Comparison of ENCODE assay signal across 32 mouse cellular contexts in genomic region chr10:112080044-112080443, GRCm38 (mm10). TPM values are rescaled to one million over a fixed set of nuclear protein-coding genes. Genes with fewer than 3 reads are reported as not detected.
A peak's percentile ranks its signal among the peaks of the same experiment; 100 is the strongest.
DNase-seq lines count a peak whose midpoint lies in the region; ATAC-seq and TF ChIP-seq lines count a peak whose summit lies in the region.
"Had no signal": no experiment of that assay in that cellular context is flagged by ENCODE, and none has a peak within 500 bp of the region (broad histone marks: within the 10 kb centered on the region; RNA-seq: fewer than 3 reads in every experiment).

No protein-coding gene starts in this region.

- DNase-seq in MEL (ENCODE audit: low read depth, low spot score) = peak; percentile 32
- no peak for DNase-seq in hindbrain, postnatal 0 days (ENCODE audit: low spot score)
- DNase-seq in stomach, postnatal 0 days (ENCODE audit: low spot score) = no peak
- DNase-seq: adrenal gland, adult 2 months; adrenal gland, postnatal 10 days; adrenal gland, postnatal 25 days; B cell, adult 2 months; cerebellum, adult 11 months; cerebellum, adult 18-20 months; cerebellum, adult 8-10 months; cerebellum, adult 9-11 months; cerebellum, postnatal 14 days; cerebellum, postnatal 36 days; embryo, embryonic 11 days had no signal

- H3K27me3 ChIP-seq in MEL (ENCODE audit: control insufficient read depth in 1 of 2, insufficient read depth in 2 of 2, low read length in 2 of 2) = peaks cover 0 to 3% of the 10 kb centered on the region in 2 experiments; a peak in 3 of 4 replicates
- H3K27me3 ChIP-seq in hindbrain, postnatal 0 days (ENCODE audit: insufficient read depth, low read length) = no peaks in the 10 kb centered on the region
- H3K27me3 ChIP-seq in neural tube, embryonic 15.5 days (replicated peaks) = no peaks in the 10 kb centered on the region
- no peaks in the 10 kb centered on the region for H3K27me3 ChIP-seq in stomach, postnatal 0 days (ENCODE audit: control insufficient read depth, insufficient read depth, low read length)
- H3K27me3 ChIP-seq: CH12.LX; embryonic facial prominence, embryonic 13.5 days; embryonic facial prominence, embryonic 15.5 days; forebrain, embryonic 12.5 days had no signal

- no peak for TF ChIP-seq CTCF in MEL (IDR thresholded peaks at IDR 0.05 in 2 of 3, conservative IDR thresholded peaks at IDR 0.05 in 1 of 3; ENCODE audit: control insufficient read depth in 1 of 3, insufficient read depth in 1 of 3, low read depth in 2 of 3, low read length in 3 of 3, poor library complexity in 1 of 3, severe bottlenecking in 1 of 3)
- no peak for TF ChIP-seq CTCF in hindbrain, postnatal 0 days (IDR thresholded peaks at IDR 0.05; ENCODE audit: low read depth)
- no peak for TF ChIP-seq CTCF in stomach, postnatal 0 days (IDR thresholded peaks at IDR 0.05; ENCODE audit: low read depth)

- no peak for TF ChIP-seq EP300 in MEL (IDR thresholded peaks at IDR 0.05; ENCODE audit: low read depth in 1 of 2, low read length in 2 of 2)
- TF ChIP-seq EP300 in stomach, postnatal 0 days (optimal IDR thresholded peaks at IDR 0.05) = no peak

- no peak for TF ChIP-seq RAD21 in MEL (IDR thresholded peaks at IDR 0.05; ENCODE audit: low read depth, low read length)

- H3K79me2 ChIP-seq in MEL (ENCODE audit: control insufficient read depth, insufficient read depth, low read length, poor library complexity) = no peaks in the 10 kb centered on the region

- no peak for TF ChIP-seq POLR2A in MEL (IDR thresholded peaks at IDR 0.05; ENCODE audit: control insufficient read depth in 1 of 2, insufficient read depth in 1 of 2, low read depth in 1 of 2, low read length in 2 of 2, poor library complexity in 1 of 2)

- H3K4me2 ChIP-seq in hindbrain, postnatal 0 days (ENCODE audit: low read depth, low read length) = no peak overlapping the region
- H3K4me2 ChIP-seq in neural tube, embryonic 15.5 days = no peak overlapping the region
- no peak overlapping the region for H3K4me2 ChIP-seq in stomach, postnatal 0 days (replicated peaks; ENCODE audit: low read depth)
- H3K4me2 ChIP-seq: embryonic facial prominence, embryonic 13.5 days; embryonic facial prominence, embryonic 15.5 days; forebrain, embryonic 12.5 days had no signal

- no peak overlapping the region for H3K27ac ChIP-seq in MEL (ENCODE audit: control insufficient read depth, low read depth, low read length)
- H3K27ac ChIP-seq in hindbrain, postnatal 0 days = no peak overlapping the region
- H3K27ac ChIP-seq in neural tube, embryonic 15.5 days (replicated peaks) = no peak overlapping the region
- H3K27ac ChIP-seq in stomach, postnatal 0 days (replicated peaks) = no peak overlapping the region
- H3K27ac ChIP-seq: embryonic facial prominence, embryonic 13.5 days; embryonic facial prominence, embryonic 15.5 days; forebrain, embryonic 10.5 days; forebrain, embryonic 12.5 days had no signal

- peak; percentile 80 for ATAC-seq in granulocyte monocyte progenitor cell, adult 5-6 weeks (replicated peaks; ENCODE audit: poor library complexity, severe bottlenecking)
- ATAC-seq in megakaryocyte progenitor cell, adult 5-6 weeks (replicated peaks; ENCODE audit: poor library complexity) = peak; percentile 69
- no peak for ATAC-seq in hindbrain, postnatal 0 days
- no peak for ATAC-seq in neural tube, embryonic 15.5 days (ENCODE audit: low FRiP score)
- ATAC-seq in stomach, postnatal 0 days (ENCODE audit: low FRiP score, low TSS enrichment) = no peak
- ATAC-seq: CD4-positive, CD25-positive, alpha-beta regulatory T cell, adult 4 months; forebrain, embryonic 14.5 days; forebrain, embryonic 16.5 days; Patski had no signal

- no peak overlapping the region for H3K4me3 ChIP-seq in MEL (ENCODE audit: control insufficient read depth in 1 of 2, insufficient read depth in 1 of 2, low read depth in 2 of 2, low read length in 2 of 2)
- no peak overlapping the region for H3K4me3 ChIP-seq in hindbrain, postnatal 0 days (ENCODE audit: low read length)
- no peak overlapping the region for H3K4me3 ChIP-seq in neural tube, embryonic 15.5 days (replicated peaks)
- no peak overlapping the region for H3K4me3 ChIP-seq in stomach, postnatal 0 days (ENCODE audit: low read depth, low read length)
- H3K4me3 ChIP-seq: embryonic facial prominence, embryonic 13.5 days; embryonic facial prominence, embryonic 15.5 days; erythroblast, embryonic 14.5 days; forebrain, embryonic 10.5 days; forebrain, embryonic 12.5 days had no signal

- WGBS in hindbrain, postnatal 0 days = 54% methylated on average over 2 of the region's 2 CpGs
- 73% methylated on average over 2 of the region's 2 CpGs for WGBS in neural tube, embryonic 15.5 days
- 31% methylated on average over 2 of the region's 2 CpGs for WGBS in stomach, postnatal 0 days

- no peak overlapping the region for H3K9ac ChIP-seq in MEL (ENCODE audit: control insufficient read depth, low read depth, low read length, poor library complexity, severe bottlenecking)
- H3K9ac ChIP-seq in hindbrain, postnatal 0 days (replicated peaks; ENCODE audit: low read length) = no peak overlapping the region
- H3K9ac ChIP-seq in neural tube, embryonic 15.5 days (replicated peaks) = no peak overlapping the region
- H3K9ac ChIP-seq in stomach, postnatal 0 days (ENCODE audit: low read length) = no peak overlapping the region
- H3K9ac ChIP-seq: embryonic facial prominence, embryonic 13.5 days; embryonic facial prominence, embryonic 15.5 days; forebrain, embryonic 12.5 days had no signal

- no peaks in the 10 kb centered on the region for H3K36me3 ChIP-seq in MEL (ENCODE audit: control insufficient read depth in 1 of 2, insufficient read depth in 2 of 2, low read length in 2 of 2)
- H3K36me3 ChIP-seq in hindbrain, postnatal 0 days (ENCODE audit: insufficient read depth, low read length) = no peaks in the 10 kb centered on the region
- no peaks in the 10 kb centered on the region for H3K36me3 ChIP-seq in neural tube, embryonic 15.5 days
- no peaks in the 10 kb centered on the region for H3K36me3 ChIP-seq in stomach, postnatal 0 days (ENCODE audit: control insufficient read depth, insufficient read depth, low read length)
- H3K36me3 ChIP-seq: embryonic facial prominence, embryonic 13.5 days; embryonic facial prominence, embryonic 15.5 days; forebrain, embryonic 10.5 days; forebrain, embryonic 12.5 days; G1E had no signal

- H3K4me1 ChIP-seq in MEL (ENCODE audit: control insufficient read depth in 1 of 2, insufficient read depth in 2 of 2, low read length in 2 of 2) = no peaks in the 10 kb centered on the region
- no peaks in the 10 kb centered on the region for H3K4me1 ChIP-seq in hindbrain, postnatal 0 days (ENCODE audit: insufficient read depth, low read length)
- H3K4me1 ChIP-seq in neural tube, embryonic 15.5 days = no peaks in the 10 kb centered on the region
- H3K4me1 ChIP-seq in stomach, postnatal 0 days (replicated peaks; ENCODE audit: control insufficient read depth, insufficient read depth) = no peaks in the 10 kb centered on the region
- H3K4me1 ChIP-seq: embryonic facial prominence, embryonic 13.5 days; embryonic facial prominence, embryonic 15.5 days; forebrain, embryonic 10.5 days; forebrain, embryonic 12.5 days had no signal

- no peaks in the 10 kb centered on the region for H3K9me3 ChIP-seq in MEL (replicated peaks; ENCODE audit: insufficient read depth, low read length)
- no peaks in the 10 kb centered on the region for H3K9me3 ChIP-seq in hindbrain, postnatal 0 days (ENCODE audit: low read length)
- no peaks in the 10 kb centered on the region for H3K9me3 ChIP-seq in neural tube, embryonic 15.5 days (replicated peaks)
- no peaks in the 10 kb centered on the region for H3K9me3 ChIP-seq in stomach, postnatal 0 days (ENCODE audit: control insufficient read depth, low read length)
- H3K9me3 ChIP-seq: embryonic facial prominence, embryonic 13.5 days; embryonic facial prominence, embryonic 15.5 days; forebrain, embryonic 10.5 days; forebrain, embryonic 12.5 days; G1E had no signal

TF ChIP-seq in MEL, 35 proteins besides CTCF, POLR2A, EP300 and RAD21 (continues in another document):
- TF ChIP-seq USF1 (IDR thresholded peaks at IDR 0.05; ENCODE audit: low read depth, low read length) = no peak
- TF ChIP-seq POLR2AphosphoS2 (IDR thresholded peaks at IDR 0.05; ENCODE audit: low read length) = no peak
- TF ChIP-seq RCOR1 (IDR thresholded peaks at IDR 0.05; ENCODE audit: low read depth, low read length) = no peak
- no peak for TF ChIP-seq ZKSCAN1 (IDR thresholded peaks at IDR 0.05; ENCODE audit: low read depth, low read length)
- no peak for TF ChIP-seq USF2 (IDR thresholded peaks at IDR 0.05; ENCODE audit: borderline replicate concordance in 1 of 2, insufficient read depth in 1 of 2, low read depth in 1 of 2, low read length in 2 of 2)
- TF ChIP-seq HCFC1 (IDR thresholded peaks at IDR 0.05; ENCODE audit: low read depth, low read length) = no peak
- TF ChIP-seq CHD2 (IDR thresholded peaks at IDR 0.05; ENCODE audit: low read length) = no peak
- TF ChIP-seq MXI1 (IDR thresholded peaks at IDR 0.05; ENCODE audit: low read depth, low read length) = no peak

RNA-seq across cellular contexts. Expression of gene Glipr1l2, which starts 3.1 kb away (rescaled TPM):
- not detected in 2 replicates for total RNA-seq in MEL (2012; rRNA removed)
- not detected for polyA plus RNA-seq in MEL (2012; ENCODE audit: insufficient read depth in 1 of 2, insufficient read length in 2 of 2, low read depth in 1 of 2, low replicate concordance in 2 of 2, missing spikeins in 1 of 2)
- not detected in 2 replicates for total RNA-seq in granulocyte monocyte progenitor cell, adult 5-6 weeks (2014; fragmentation: Nextera tagmentation)
- not detected in 2 replicates for total RNA-seq in granulocyte monocyte progenitor cell, adult 5-6 weeks (2017)
- total RNA-seq in megakaryocyte progenitor cell, adult 5-6 weeks (2015) = not detected in 2 replicates
- total RNA-seq in megakaryocyte progenitor cell, adult 5-6 weeks (2017) = not detected in 2 replicates
- not detected in 2 replicates for total RNA-seq in hindbrain, postnatal 0 days (2014; rRNA removed)
- not detected in 2 replicates for polyA plus RNA-seq in hindbrain, postnatal 0 days (2015; fragmentation: Nextera tagmentation; extraction: Ambion mirVana)
- polyA plus RNA-seq in neural tube, embryonic 15.5 days (2015; fragmentation: Nextera tagmentation; extraction: Ambion mirVana) = not detected in 2 replicates
- 0.06 TPM in 1 of 2 replicates, not detected in the other for polyA plus RNA-seq in stomach, postnatal 0 days (2015; fragmentation: Nextera tagmentation; extraction: Ambion mirVana)
- total RNA-seq: adrenal gland, adult 2 months; adrenal gland, postnatal 10 days; adrenal gland, postnatal 25 days; adrenal gland, postnatal 4 days; CH12.LX; common myeloid progenitor, adult 5-6 weeks had no signal
- polyA plus RNA-seq: adrenal gland, adult 2 months; brain, embryonic 14.5 days; embryonic facial prominence, embryonic 11.5 days; embryonic facial prominence, embryonic 13.5 days; embryonic facial prominence, embryonic 15.5 days; erythroblast, embryonic 14.5 days; forebrain, embryonic 10.5 days; forebrain, embryonic 12.5 days; forebrain, embryonic 14.5 days; forebrain, embryonic 16.5 days; G1E; Patski had no signal

RNA-seq across cellular contexts. Expression of gene Glipr1l1, which starts 20.1 kb away (rescaled TPM):
- total RNA-seq in MEL (2012; rRNA removed) = not detected in 2 replicates
- not detected for polyA plus RNA-seq in MEL (2012; ENCODE audit: insufficient read depth in 1 of 2, insufficient read length in 2 of 2, low read depth in 1 of 2, low replicate concordance in 2 of 2, missing spikeins in 1 of 2)
- total RNA-seq in granulocyte monocyte progenitor cell, adult 5-6 weeks (2014; fragmentation: Nextera tagmentation) = not detected in 2 replicates
- total RNA-seq in granulocyte monocyte progenitor cell, adult 5-6 weeks (2017) = not detected in 2 replicates
- not detected in 2 replicates for total RNA-seq in megakaryocyte progenitor cell, adult 5-6 weeks (2015)
- total RNA-seq in megakaryocyte progenitor cell, adult 5-6 weeks (2017) = not detected in 2 replicates
- not detected in 2 replicates for total RNA-seq in hindbrain, postnatal 0 days (2014; rRNA removed)
- not detected in 2 replicates for polyA plus RNA-seq in hindbrain, postnatal 0 days (2015; fragmentation: Nextera tagmentation; extraction: Ambion mirVana)
- polyA plus RNA-seq in neural tube, embryonic 15.5 days (2015; fragmentation: Nextera tagmentation; extraction: Ambion mirVana) = not detected in 2 replicates
- not detected in 2 replicates for polyA plus RNA-seq in stomach, postnatal 0 days (2015; fragmentation: Nextera tagmentation; extraction: Ambion mirVana)
- total RNA-seq: adrenal gland, adult 2 months; adrenal gland, postnatal 10 days; adrenal gland, postnatal 25 days; adrenal gland, postnatal 4 days; CH12.LX; common myeloid progenitor, adult 5-6 weeks had no signal
- polyA plus RNA-seq: adrenal gland, adult 2 months; brain, embryonic 14.5 days; CD4-positive, CD25-positive, alpha-beta regulatory T cell, adult 4 months; embryonic facial prominence, embryonic 11.5 days; embryonic facial prominence, embryonic 13.5 days; embryonic facial prominence, embryonic 15.5 days; erythroblast, embryonic 14.5 days; forebrain, embryonic 10.5 days; forebrain, embryonic 14.5 days; forebrain, embryonic 16.5 days; G1E; Patski had no signal

Comparison
In these comparisons a context has a peak if more than half of its experiments do, and no peak if none do; other contexts are left out.
1. ATAC-seq: peak in granulocyte monocyte progenitor cell, adult 5-6 weeks (single experiment) and megakaryocyte progenitor cell, adult 5-6 weeks (single experiment); none in hindbrain, postnatal 0 days (single experiment), neural tube, embryonic 15.5 days (single experiment) and stomach, postnatal 0 days (single experiment).